Comparison of ENCODE assay signal across 32 mouse cellular contexts in the genomic region with DNA sequence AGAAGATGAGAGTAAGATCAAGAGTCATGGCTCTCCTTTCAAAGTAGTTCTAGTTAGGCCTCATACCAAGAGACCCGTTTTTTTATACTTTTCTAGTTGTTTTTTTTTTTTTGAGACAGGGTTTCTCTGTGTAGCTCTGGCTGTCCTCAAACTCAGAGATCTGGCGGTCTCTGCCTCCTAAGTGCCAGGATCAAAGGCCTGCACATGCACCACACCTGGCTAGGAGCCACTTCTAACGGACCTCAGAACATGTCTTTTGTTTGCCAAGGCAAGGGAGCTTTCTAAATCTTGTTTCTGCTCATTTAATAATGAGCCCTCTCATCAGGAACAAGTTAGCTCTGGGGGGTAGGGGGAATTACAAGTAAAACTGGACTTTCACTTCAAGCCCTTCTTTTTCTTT.
DNase-seq lines count a peak whose midpoint lies in the region; ATAC-seq and TF ChIP-seq lines count a peak whose summit lies in the region.
"Had no signal": no experiment of that assay in that cellular context is flagged by ENCODE, and none has a peak within 500 bp of the region (broad histone marks: within the 10 kb centered on the region; RNA-seq: fewer than 3 reads in every experiment).

No protein-coding gene starts in this region.

- DNase-seq in liver, adult 2 months (ENCODE audit: extremely low read depth, low read depth, low spot score) = peak; percentile 44
- DNase-seq in liver, embryonic 11.5 days (ENCODE audit: low spot score) = no peak
- DNase-seq in naive thymus-derived CD4-positive, alpha-beta T cell, adult 2 months (ENCODE audit: low read depth) = peak; percentile 44
- DNase-seq in thymus, postnatal 14 days = peak; percentile 68
- DNase-seq in urinary bladder, adult 18-20 months (ENCODE audit: low spot score in 2 of 2) = no peak
- DNase-seq in kidney, postnatal 36 days = no peak
- DNase-seq: adrenal gland, postnatal 10 days; cerebellum, adult 8-10 months; cerebellum, postnatal 25 days; gastrocnemius, postnatal 25 days; heart, adult 18-20 months; heart, postnatal 14 days; kidney, adult 18-20 months; kidney, postnatal 25 days; layer of hippocampus, postnatal 36 days; lung, postnatal 36 days; right cerebral cortex, postnatal 14 days had no signal

- no peak for ATAC-seq in liver, embryonic 11.5 days (replicated peaks; ENCODE audit: low FRiP score)
- ATAC-seq in hindbrain, embryonic 16.5 days = no peak
- ATAC-seq: forebrain, embryonic 13.5 days had no signal

- H3K36me3 ChIP-seq in liver, adult 2 months (ENCODE audit: control insufficient read depth, insufficient read depth, low read length) = peaks cover 9% of the 10 kb centered on the region
- H3K36me3 ChIP-seq in liver, embryonic 11.5 days (ENCODE audit: control insufficient read depth, insufficient read depth, low read length) = 0 out of 2 replicates have a peak, but pooled peaks cover 3% of the 10 kb centered on the region
- H3K36me3 ChIP-seq in hindbrain, embryonic 16.5 days (ENCODE audit: control insufficient read depth, insufficient read depth, low read length) = peaks cover 20% of the 10 kb centered on the region

- no peak overlapping the region for H3K27ac ChIP-seq in liver, adult 2 months (replicated peaks; ENCODE audit: insufficient read depth, low read depth, low read length)
- no peak overlapping the region for H3K27ac ChIP-seq in liver, embryonic 11.5 days (ENCODE audit: low read depth, low read length)
- no peak overlapping the region for H3K27ac ChIP-seq in hindbrain, embryonic 16.5 days (ENCODE audit: low read depth, low read length)
- H3K27ac ChIP-seq: forebrain, embryonic 13.5 days; hindbrain, embryonic 10.5 days; hindbrain, embryonic 15.5 days; kidney, embryonic 15.5 days; limb, embryonic 10.5 days; limb, embryonic 15.5 days; liver, embryonic 15.5 days; midbrain, embryonic 12.5 days; neural tube, embryonic 13.5 days; stomach, embryonic 15.5 days had no signal

- H3K4me2 ChIP-seq in liver, embryonic 11.5 days = no peak overlapping the region
- no peak overlapping the region for H3K4me2 ChIP-seq in hindbrain, embryonic 16.5 days (ENCODE audit: low read length)
- H3K4me2 ChIP-seq: forebrain, embryonic 13.5 days; heart, embryonic 13.5 days; hindbrain, embryonic 15.5 days; kidney, embryonic 15.5 days; limb, embryonic 15.5 days; liver, embryonic 15.5 days; midbrain, embryonic 12.5 days; neural tube, embryonic 13.5 days; stomach, embryonic 15.5 days had no signal

- 54% methylated on average over 3 of the region's 3 CpGs for WGBS in liver, adult 2 months
- WGBS in liver, embryonic 11.5 days = 77% methylated on average over 3 of the region's 3 CpGs
- 83% methylated on average over 3 of the region's 3 CpGs for WGBS in hindbrain, embryonic 16.5 days

- TF ChIP-seq CTCF in liver, adult 2 months (IDR thresholded peaks at IDR 0.05; ENCODE audit: low read depth, low read length) = no peak

- no peak overlapping the region for H3K4me3 ChIP-seq in liver, adult 2 months (ENCODE audit: insufficient read depth, low read depth, low read length)
- H3K4me3 ChIP-seq in liver, embryonic 11.5 days (ENCODE audit: low read depth, low read length) = no peak overlapping the region
- no peak overlapping the region for H3K4me3 ChIP-seq in hindbrain, embryonic 16.5 days (ENCODE audit: low read length)
- H3K4me3 ChIP-seq: forebrain, embryonic 13.5 days; heart, embryonic 13.5 days; hindbrain, embryonic 10.5 days; hindbrain, embryonic 15.5 days; kidney, embryonic 15.5 days; limb, embryonic 10.5 days; limb, embryonic 15.5 days; liver, embryonic 15.5 days; megakaryocyte, embryonic 14.5 days; midbrain, embryonic 12.5 days; myocyte; neural tube, embryonic 13.5 days; stomach, embryonic 15.5 days had no signal

- H3K9me3 ChIP-seq in liver, embryonic 11.5 days (ENCODE audit: control insufficient read depth, low read length) = no peaks in the 10 kb centered on the region
- H3K9me3 ChIP-seq in hindbrain, embryonic 16.5 days (ENCODE audit: control insufficient read depth, low read length) = no peaks in the 10 kb centered on the region
- H3K9me3 ChIP-seq: forebrain, embryonic 13.5 days; heart, embryonic 13.5 days; hindbrain, embryonic 10.5 days; hindbrain, embryonic 15.5 days; kidney, embryonic 15.5 days; limb, embryonic 10.5 days; limb, embryonic 15.5 days; liver, embryonic 15.5 days; megakaryocyte, embryonic 14.5 days; midbrain, embryonic 12.5 days; neural tube, embryonic 13.5 days; stomach, embryonic 15.5 days had no signal

- TF ChIP-seq POLR2A in liver, adult 2 months (IDR thresholded peaks at IDR 0.05; ENCODE audit: extremely low read depth, insufficient read depth, low read length) = no peak

- no peaks in the 10 kb centered on the region for H3K27me3 ChIP-seq in liver, adult 2 months (ENCODE audit: control insufficient read depth, insufficient read depth, low read length)
- no peaks in the 10 kb centered on the region for H3K27me3 ChIP-seq in liver, embryonic 11.5 days (replicated peaks; ENCODE audit: control insufficient read depth, insufficient read depth, low read length)
- no peaks in the 10 kb centered on the region for H3K27me3 ChIP-seq in hindbrain, embryonic 16.5 days (replicated peaks; ENCODE audit: control insufficient read depth, insufficient read depth, low read length)
- H3K27me3 ChIP-seq: CH12.LX; forebrain, embryonic 13.5 days; heart, embryonic 13.5 days; hindbrain, embryonic 15.5 days; kidney, embryonic 15.5 days; limb, embryonic 15.5 days; liver, embryonic 15.5 days; megakaryocyte, embryonic 14.5 days; midbrain, embryonic 12.5 days; neural tube, embryonic 13.5 days; stomach, embryonic 15.5 days had no signal

- no peaks in the 10 kb centered on the region for H3K79me2 ChIP-seq in liver, adult 2 months (ENCODE audit: control insufficient read depth, insufficient read depth, low read length)

- no peak overlapping the region for H3K9ac ChIP-seq in liver, adult 2 months (ENCODE audit: low read depth, low read length)
- no peak overlapping the region for H3K9ac ChIP-seq in liver, embryonic 11.5 days (ENCODE audit: low read depth, low read length)
- H3K9ac ChIP-seq in hindbrain, embryonic 16.5 days (ENCODE audit: low read depth, low read length) = no peak overlapping the region
- H3K9ac ChIP-seq: forebrain, embryonic 13.5 days; heart, embryonic 13.5 days; hindbrain, embryonic 15.5 days; kidney, embryonic 15.5 days; limb, embryonic 15.5 days; liver, embryonic 15.5 days; midbrain, embryonic 12.5 days; neural tube, embryonic 13.5 days; stomach, embryonic 15.5 days had no signal

- H3K4me1 ChIP-seq in liver, adult 2 months (ENCODE audit: control insufficient read depth, insufficient read depth, low read length) = no peaks in the 10 kb centered on the region
- H3K4me1 ChIP-seq in liver, embryonic 11.5 days (replicated peaks; ENCODE audit: control insufficient read depth, insufficient read depth, low read length) = no peaks in the 10 kb centered on the region
- H3K4me1 ChIP-seq in hindbrain, embryonic 16.5 days (ENCODE audit: control insufficient read depth, insufficient read depth, low read depth, low read length) = no peaks in the 10 kb centered on the region
- H3K4me1 ChIP-seq: forebrain, embryonic 13.5 days; hindbrain, embryonic 10.5 days; hindbrain, embryonic 15.5 days; limb, embryonic 10.5 days; limb, embryonic 15.5 days; liver, embryonic 15.5 days; midbrain, embryonic 12.5 days; neural tube, embryonic 13.5 days; stomach, embryonic 15.5 days had no signal

Comparison
In these comparisons a context has a peak if more than half of its experiments do, and no peak if none do; other contexts are left out.
1. DNase-seq: peak in liver, adult 2 months (single experiment), naive thymus-derived CD4-positive, alpha-beta T cell, adult 2 months (single experiment) and thymus, postnatal 14 days (single experiment); none in liver, embryonic 11.5 days (single experiment), urinary bladder, adult 18-20 months (0 of 2) and kidney, postnatal 36 days (0 of 2).